Mouse (Mus musculus) megakaryocyte, embryonic 14.5 days (primary cell): ENCODE data around the gene Sae1.

Experiments
- FLI1 ChIP-seq: IDR thresholded peaks from 2 replicates; pipeline ENCODE4 v1.6.1; 2012; ENCODE audit warnings: low read length, inconsistent platforms, mixed read lengths
- GATA1 ChIP-seq: IDR thresholded peaks from 3 replicates; pipeline ENCODE4 v1.6.1; 2012; ENCODE audit warnings: mixed read lengths, low read length, inconsistent platforms, borderline replicate concordance

GRCm38 (mm10) chr7:16366133-16366646, 21.4 kb downstream of the Sae1 start:
- no peak for TF ChIP-seq GATA1
- no peak for TF ChIP-seq FLI1
